Mouse (Mus musculus): Measurements from ENCODE around the gene March7. TPM values are rescaled to one million over a fixed set of nuclear protein-coding genes. Genes with fewer than 3 reads are reported as not detected.
A peak's percentile ranks its signal among the peaks of the same experiment; 100 is the strongest.

The March7 gene
- 65.2 and 68.7 TPM in 2 replicates for total RNA-seq (2015; ENCODE audit: low replicate concordance)
- 43.3 and 67.9 TPM in 2 replicates for total RNA-seq (2017; ENCODE audit: low replicate concordance)

GRCm38 (mm10) chr2:60209703-60210651 is at the start of gene March7, which contains the start of gene Baz2b:
March7 (plus strand) TSS chr2:60209887.
Baz2b (minus strand) TSS chr2:60209839.
- ATAC-seq (replicated peaks; ENCODE audit: low FRiP score, poor library complexity, severe bottlenecking): peak; percentile 82

DNA sequence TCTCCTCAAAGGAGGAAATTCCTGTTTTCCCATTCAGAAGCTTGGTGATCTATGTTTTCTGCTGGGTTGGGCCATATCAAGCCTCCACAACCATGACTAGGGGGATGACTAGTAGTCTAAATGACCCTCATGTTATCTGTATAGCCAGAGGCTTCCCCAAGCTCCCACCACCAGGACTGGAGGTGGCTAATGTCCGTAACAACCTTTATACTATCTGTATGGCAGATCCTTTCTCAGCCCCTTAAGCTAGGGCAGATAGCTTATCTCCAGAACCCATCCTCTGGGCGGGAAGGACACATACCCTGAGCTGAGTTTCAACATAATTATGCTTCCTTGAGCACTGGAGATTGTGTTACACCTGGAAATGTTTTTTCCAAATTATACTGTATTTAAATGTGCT is 45.9 kb upstream of the March7 start:
- peak; percentile 46 for ATAC-seq (replicated peaks; ENCODE audit: low FRiP score, poor library complexity, severe bottlenecking)

- ATAC-seq (replicated peaks; ENCODE audit: low FRiP score, poor library complexity, severe bottlenecking): no peak
Observed at GRCm38 (mm10) chr2:60165679-60166078, 44.0 kb upstream of the March7 start.

DNA sequence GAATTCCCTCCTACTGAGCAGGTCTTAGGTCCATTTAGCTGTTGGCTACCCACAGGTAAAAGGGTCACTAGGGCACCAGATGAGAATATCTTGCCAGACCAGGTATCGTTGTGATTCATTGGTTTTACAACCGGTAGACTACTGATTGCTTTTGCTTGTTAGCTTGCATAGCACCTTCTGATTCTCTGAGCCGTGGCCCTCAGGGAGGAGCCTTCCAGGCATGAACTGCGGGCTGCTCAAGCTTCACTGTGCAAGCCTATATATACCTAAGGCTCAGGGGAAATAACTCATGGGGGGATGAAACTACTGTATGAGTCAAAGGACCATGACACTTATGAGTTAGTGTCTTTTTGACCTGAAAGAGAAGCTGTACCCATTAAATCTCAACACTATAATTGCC is 42.8 kb upstream of the March7 start:
- ATAC-seq (replicated peaks; ENCODE audit: low FRiP score, poor library complexity, severe bottlenecking): no peak

DNA sequence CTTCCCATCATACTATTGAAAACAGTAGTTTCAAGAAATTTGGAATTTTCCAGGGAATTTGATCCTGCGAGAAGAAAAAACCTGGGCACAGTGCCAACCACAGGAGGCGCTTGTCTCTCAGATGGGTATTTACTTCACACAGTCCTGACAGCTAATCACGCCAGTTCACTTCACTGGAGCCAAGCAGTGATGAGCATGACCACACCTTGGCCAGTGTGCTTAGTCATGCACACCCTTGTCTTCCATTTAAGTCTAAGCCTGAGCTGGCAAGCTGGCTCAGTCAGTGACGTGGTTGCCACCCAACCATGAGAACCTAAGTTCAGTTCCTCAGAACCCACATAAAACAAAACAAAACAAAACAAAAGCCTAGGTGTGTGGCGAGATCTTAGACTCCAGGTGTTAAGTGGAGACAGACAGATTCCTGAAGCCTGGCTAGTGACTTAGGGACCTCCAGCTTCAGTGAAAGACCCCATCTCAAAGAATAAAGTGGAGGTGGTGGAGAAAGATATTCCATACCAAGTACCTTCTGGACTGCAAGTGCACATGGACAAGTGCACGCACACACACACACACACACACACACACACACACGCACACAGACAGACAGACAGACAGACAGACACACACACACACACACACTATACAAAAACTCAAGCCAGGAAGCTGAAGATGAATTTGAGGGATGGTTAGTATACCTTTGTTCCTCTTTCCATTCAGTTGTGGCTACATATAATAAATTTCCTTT is 37.7 kb upstream of the March7 start:
- no peak for ATAC-seq (replicated peaks; ENCODE audit: low FRiP score, poor library complexity, severe bottlenecking)

DNA sequence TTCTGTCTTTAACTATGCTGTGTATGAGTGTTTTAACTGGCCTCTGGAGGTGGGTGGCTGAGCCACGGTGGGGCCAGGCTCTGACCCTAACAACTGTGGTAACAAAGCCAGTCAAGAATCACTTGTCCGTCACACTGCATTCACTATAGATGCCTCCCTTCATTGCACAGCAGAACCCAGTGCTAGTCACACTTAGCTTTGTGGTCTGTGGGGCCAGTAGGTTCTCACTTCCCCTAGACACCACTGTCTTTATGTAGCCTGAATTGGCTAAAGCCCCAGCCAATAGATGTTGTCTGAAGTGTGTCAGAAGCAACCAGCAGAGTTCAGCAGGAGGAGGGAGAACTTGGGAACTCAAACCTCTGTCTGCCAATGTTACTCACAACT is 37.2 kb upstream of the March7 start:
- no peak for ATAC-seq (replicated peaks; ENCODE audit: low FRiP score, poor library complexity, severe bottlenecking)

DNA sequence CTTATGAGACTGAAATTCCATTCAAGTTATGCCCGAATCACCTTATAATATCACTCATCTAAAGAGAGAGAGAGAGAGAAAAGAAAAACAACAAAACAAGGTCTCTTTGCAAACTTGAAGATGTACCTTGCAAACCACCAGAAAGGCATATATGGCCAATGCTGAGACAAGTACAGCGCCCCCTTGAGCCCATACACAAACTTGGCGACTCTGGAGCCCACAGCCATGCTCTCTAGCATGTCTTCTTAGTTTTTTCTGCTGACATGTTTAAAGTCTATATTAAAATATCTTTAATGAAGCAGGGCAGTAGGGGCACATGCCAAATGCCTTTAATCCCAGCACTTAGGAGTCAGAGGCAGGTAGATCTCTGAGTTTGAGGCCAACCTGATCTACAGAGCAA is 36.5 kb upstream of the March7 start:
- peak; percentile 57 for ATAC-seq (replicated peaks; ENCODE audit: low FRiP score, poor library complexity, severe bottlenecking)

- no peak for ATAC-seq (replicated peaks; ENCODE audit: low FRiP score, poor library complexity, severe bottlenecking)
Observed at GRCm38 (mm10) chr2:60173595-60173994, 36.1 kb upstream of the March7 start.

GRCm38 (mm10) chr2:60175078-60175477 is 34.6 kb upstream of the March7 start:
- ATAC-seq (replicated peaks; ENCODE audit: low FRiP score, poor library complexity, severe bottlenecking): no peak

GRCm38 (mm10) chr2:60176087-60176486 is 33.6 kb upstream of the March7 start:
- ATAC-seq (replicated peaks; ENCODE audit: low FRiP score, poor library complexity, severe bottlenecking): no peak

- no peak for ATAC-seq (replicated peaks; ENCODE audit: low FRiP score, poor library complexity, severe bottlenecking)
Observed at GRCm38 (mm10) chr2:60177490-60177889, 32.2 kb upstream of the March7 start.

- no peak for ATAC-seq (replicated peaks; ENCODE audit: low FRiP score, poor library complexity, severe bottlenecking)
Observed at GRCm38 (mm10) chr2:60181696-60182095, 28.0 kb upstream of the March7 start.

DNA sequence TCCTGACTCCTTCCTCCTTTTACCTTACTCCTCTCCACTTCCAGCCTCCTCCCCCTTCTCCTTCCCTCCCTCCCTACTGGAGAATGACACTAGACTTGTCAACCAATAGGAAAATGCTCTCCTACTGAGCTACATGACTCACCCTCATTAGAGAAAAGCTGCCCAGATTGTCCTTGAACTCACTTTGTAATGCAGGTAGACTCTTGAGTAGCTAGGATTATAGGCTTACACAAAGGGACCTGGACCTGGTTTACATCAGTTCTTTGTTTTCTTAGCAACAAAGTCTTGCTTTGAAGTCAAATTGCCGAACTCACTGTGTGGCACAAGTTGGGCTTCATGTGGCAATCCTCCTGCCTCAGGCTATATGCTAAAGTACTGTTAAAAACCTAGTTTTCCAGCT is 12.8 kb upstream of the March7 start:
- no peak for ATAC-seq (replicated peaks; ENCODE audit: low FRiP score, poor library complexity, severe bottlenecking)

- no peak for ATAC-seq (replicated peaks; ENCODE audit: low FRiP score, poor library complexity, severe bottlenecking)
Observed at GRCm38 (mm10) chr2:60200051-60200562, 9.6 kb upstream of the March7 start.

GRCm38 (mm10) chr2:60200667-60201066 is 9.0 kb upstream of the March7 start:
- ATAC-seq (replicated peaks; ENCODE audit: low FRiP score, poor library complexity, severe bottlenecking): peak; percentile 75

- no peak for ATAC-seq (replicated peaks; ENCODE audit: low FRiP score, poor library complexity, severe bottlenecking)
Observed at GRCm38 (mm10) chr2:60202900-60203530, 6.7 kb upstream of the March7 start.

DNA sequence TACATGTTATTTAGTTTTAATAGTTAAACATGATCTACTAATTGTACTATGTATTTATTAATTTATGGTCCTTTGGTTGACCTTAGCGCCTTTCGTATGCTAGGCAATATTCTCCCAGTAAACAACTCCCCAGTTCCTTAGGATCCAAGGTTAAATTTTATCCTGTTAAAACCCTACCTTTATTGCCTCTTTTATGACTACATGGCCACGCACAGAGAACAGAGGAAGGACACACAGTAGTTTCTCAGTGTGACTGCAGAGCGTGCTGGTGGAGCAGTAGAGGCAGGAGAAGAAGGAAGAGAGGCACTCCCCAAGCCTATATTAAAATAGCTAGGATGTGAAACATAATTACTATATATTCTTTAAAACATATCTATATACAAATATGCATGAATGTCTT is 6.0 kb upstream of the March7 start:
- no peak for ATAC-seq (replicated peaks; ENCODE audit: low FRiP score, poor library complexity, severe bottlenecking)

GRCm38 (mm10) chr2:60204162-60204561 is 5.5 kb upstream of the March7 start:
- ATAC-seq (replicated peaks; ENCODE audit: low FRiP score, poor library complexity, severe bottlenecking): no peak

- no peak for ATAC-seq (replicated peaks; ENCODE audit: low FRiP score, poor library complexity, severe bottlenecking)
Observed at GRCm38 (mm10) chr2:60205795-60206194, 3.9 kb upstream of the March7 start.

DNA sequence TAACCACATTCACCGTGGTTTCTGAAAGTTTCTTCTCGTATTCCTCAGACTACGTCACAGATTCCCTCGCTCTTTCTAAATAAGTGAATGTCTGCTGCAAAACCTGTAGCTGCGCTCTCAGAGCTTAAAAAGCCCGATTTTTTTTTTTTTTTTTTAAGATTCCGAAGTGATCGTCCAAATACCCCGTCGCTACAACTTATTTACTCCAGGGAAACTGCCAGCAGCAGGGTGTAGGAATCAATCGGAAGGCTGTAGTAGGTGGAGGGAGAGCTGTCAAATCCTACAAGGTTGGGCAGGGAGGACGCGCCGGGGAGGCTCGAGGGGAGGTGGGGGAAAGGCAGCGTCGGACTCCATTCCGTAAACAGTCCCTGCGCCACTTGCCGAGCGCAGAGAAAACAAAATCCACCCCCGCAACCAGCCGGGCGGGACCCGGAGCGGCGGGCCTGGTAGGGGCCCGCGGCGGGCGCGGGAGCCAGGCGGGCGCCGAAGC is 520 bp upstream of the March7 start:
- peak; percentile 69 for ATAC-seq (replicated peaks; ENCODE audit: low FRiP score, poor library complexity, severe bottlenecking)
